In genomic region chr6:41604401-41605050, GRCm38 (mm10) we compare ENCODE assay signal across 8 mouse cellular contexts. TPM values are rescaled to one million over a fixed set of nuclear protein-coding genes. Genes with fewer than 3 reads are reported as not detected.
DNase-seq lines count a peak whose midpoint lies in the region; ATAC-seq and TF ChIP-seq lines count a peak whose summit lies in the region.

No protein-coding gene starts in this region.

- peak; percentile 72 for ATAC-seq in activated CD4-positive, CD25-positive, alpha-beta regulatory T cell, adult 4 months
- ATAC-seq in forebrain, embryonic 13.5 days, result peak; percentile 68
- ATAC-seq in intestine, embryonic 15.5 days, result peak; percentile 74
- peak; percentile 55 for ATAC-seq in liver, embryonic 14.5 days (ENCODE audit: insufficient read depth)

- TF ChIP-seq CTCF in liver, embryonic 14.5 days (IDR thresholded peaks at IDR 0.05; ENCODE audit: low read depth), result peak; percentile 69

- peak overlapping the region; percentile 82 for H3K9ac ChIP-seq in forebrain, embryonic 13.5 days
- peak overlapping the region; percentile 76 for H3K9ac ChIP-seq in intestine, embryonic 15.5 days
- no peak overlapping the region for H3K9ac ChIP-seq in liver, embryonic 14.5 days (replicated peaks)

- peak overlapping the region; percentile 80 for H3K4me2 ChIP-seq in forebrain, embryonic 13.5 days
- peak overlapping the region; percentile 87 for H3K4me2 ChIP-seq in intestine, embryonic 15.5 days (replicated peaks)
- H3K4me2 ChIP-seq in liver, embryonic 14.5 days (ENCODE audit: low read depth), result peak overlapping the region; percentile 74

- TF ChIP-seq EP300 in liver, embryonic 14.5 days (IDR thresholded peaks at IDR 0.05; ENCODE audit: low read depth), result no peak

- peak; percentile 9 to 39 for DNase-seq in heart, adult 18-20 months
- no peak for DNase-seq in heart, adult 8-10 months (ENCODE audit: low spot score)
- DNase-seq in liver, embryonic 14.5 days (ENCODE audit: low read depth in 3 of 3, low spot score in 3 of 3), result peak in 1 of 3 experiments; percentile 16
- peak; percentile 80 for DNase-seq in neural tube, embryonic 10.5 days (ENCODE audit: extremely low spot score, low spot score)
- peak; percentile 87 for DNase-seq in thymus, postnatal 14 days

- H3K27me3 ChIP-seq in forebrain, embryonic 13.5 days, result no peaks in the 10 kb centered on the region
- H3K27me3 ChIP-seq in intestine, embryonic 15.5 days (replicated peaks), result 0 out of 2 replicates have a peak, but pooled peaks cover 3% of the 10 kb centered on the region
- no peaks in the 10 kb centered on the region; the same call in 1 of the 2 replicates for H3K27me3 ChIP-seq in liver, embryonic 14.5 days (ENCODE audit: control insufficient read depth, insufficient read depth, low read length)

- H3K27ac ChIP-seq in forebrain, embryonic 13.5 days, result peak overlapping the region; percentile 91
- peak overlapping the region; percentile 86 for H3K27ac ChIP-seq in intestine, embryonic 15.5 days
- H3K27ac ChIP-seq in liver, embryonic 14.5 days, result no peak overlapping the region

- 0% methylated on average over 23 of the region's 23 CpGs for WGBS in forebrain, embryonic 13.5 days
- under 1% methylated on average over 23 of the region's 23 CpGs for WGBS in intestine, embryonic 15.5 days
- WGBS in liver, embryonic 14.5 days (ENCODE audit: insufficient replicate concordance), result under 1% methylated on average over 23 of the region's 23 CpGs

- peak overlapping the region; percentile 71 for H3K4me3 ChIP-seq in forebrain, embryonic 13.5 days
- peak overlapping the region; percentile 82 for H3K4me3 ChIP-seq in intestine, embryonic 15.5 days (replicated peaks)
- H3K4me3 ChIP-seq in liver, embryonic 14.5 days (ENCODE audit: insufficient read depth in 1 of 2, low read depth in 2 of 2, low read length in 2 of 2), result peak overlapping the region; percentile 60 to 64

- H3K36me3 ChIP-seq in forebrain, embryonic 13.5 days (ENCODE audit: poor library complexity, severe bottlenecking), result no peaks in the 10 kb centered on the region
- H3K36me3 ChIP-seq in intestine, embryonic 15.5 days, result no peaks in the 10 kb centered on the region
- H3K36me3 ChIP-seq in liver, embryonic 14.5 days (replicated peaks; ENCODE audit: control insufficient read depth, insufficient read depth, low read depth), result no peaks in the 10 kb centered on the region

- H3K9me3 ChIP-seq in forebrain, embryonic 13.5 days (replicated peaks), result no peaks in the 10 kb centered on the region
- H3K9me3 ChIP-seq in intestine, embryonic 15.5 days, result no peaks in the 10 kb centered on the region
- no peaks in the 10 kb centered on the region for H3K9me3 ChIP-seq in liver, embryonic 14.5 days (ENCODE audit: control insufficient read depth, low read length)

- peaks cover 18% of the 10 kb centered on the region for H3K4me1 ChIP-seq in forebrain, embryonic 13.5 days
- 0 out of 2 replicates have a peak, but pooled peaks cover 9% of the 10 kb centered on the region for H3K4me1 ChIP-seq in intestine, embryonic 15.5 days (replicated peaks)
- no peaks in the 10 kb centered on the region for H3K4me1 ChIP-seq in liver, embryonic 14.5 days (replicated peaks; ENCODE audit: control insufficient read depth in 2 of 2, insufficient read depth in 2 of 2, low read length in 1 of 2)

RNA-seq across cellular contexts. Expression of gene Ephb6, which starts 0.8 kb away (rescaled TPM):
- total RNA-seq in heart, adult 18-20 months (2021), result 1 to 10 TPM; 1.3 to 1.8 TPM
- total RNA-seq in heart, adult 8-10 months (2022), result 1 to 10 TPM in 2 of 4 experiments, under 1 TPM in 2; 0.41 to 1.7 (median 1.1) TPM
- polyA plus RNA-seq in activated CD4-positive, CD25-positive, alpha-beta regulatory T cell, adult 4 months (2017; shearing (Covaris generic)), result 10 to 100 TPM in 1 of 2 experiments, 1 to 10 TPM in 1; 7.8 to 10.6 TPM
- 19.2 TPM in 2 replicates for polyA plus RNA-seq in forebrain, embryonic 13.5 days (2015; fragmentation: Nextera tagmentation; extraction: Ambion mirVana)
- polyA plus RNA-seq in intestine, embryonic 15.5 days (2015; fragmentation: Nextera tagmentation; extraction: Ambion mirVana), result 7.7 and 9.8 TPM in 2 replicates
- 0.49 and 0.58 TPM in 2 replicates for polyA plus RNA-seq in liver, embryonic 14.5 days (2012; rRNA removed)
- polyA plus RNA-seq in liver, embryonic 14.5 days (2014; fragmentation: Nextera tagmentation; extraction: Ambion mirVana), result 0.36 and 1.0 TPM in 2 replicates

RNA-seq across cellular contexts. Expression of gene Trpv6, which starts 31.7 kb away (rescaled TPM):
- not detected for total RNA-seq in heart, adult 18-20 months (2021)
- total RNA-seq in heart, adult 8-10 months (2022), result not detected
- under 1 TPM; 0.20 to 0.24 TPM for polyA plus RNA-seq in activated CD4-positive, CD25-positive, alpha-beta regulatory T cell, adult 4 months (2017; shearing (Covaris generic))
- polyA plus RNA-seq in forebrain, embryonic 13.5 days (2015; fragmentation: Nextera tagmentation; extraction: Ambion mirVana), result 0.25 and 0.46 TPM in 2 replicates
- polyA plus RNA-seq in intestine, embryonic 15.5 days (2015; fragmentation: Nextera tagmentation; extraction: Ambion mirVana), result 0.40 and 0.51 TPM in 2 replicates
- polyA plus RNA-seq in liver, embryonic 14.5 days (2012; rRNA removed), result 0.03 and 0.08 TPM in 2 replicates
- not detected in 2 replicates for polyA plus RNA-seq in liver, embryonic 14.5 days (2014; fragmentation: Nextera tagmentation; extraction: Ambion mirVana)
